In genomic region chr2:85011906-85012604, GRCm38 (mm10) we compare ENCODE assay signal across 1 mouse cellular context.
A peak's percentile ranks its signal among the peaks of the same experiment; 100 is the strongest.
TF ChIP-seq lines count a peak whose summit lies in the region.

No protein-coding gene starts in this region.

TF ChIP-seq in C2C12, 6 proteins besides CTCF, POLR2A, EP300 and RAD21:
- TF ChIP-seq MYOG (IDR thresholded peaks at IDR 0.05; ENCODE audit: control insufficient read depth, extremely low read depth, insufficient read length) (no peak), MAX (IDR thresholded peaks at IDR 0.05) (no peak), USF1 (IDR thresholded peaks at IDR 0.05; ENCODE audit: low read depth) (peak; percentile 11), FOSL1 (IDR thresholded peaks at IDR 0.05; ENCODE audit: insufficient read depth, low read length, poor library complexity, severe bottlenecking) (no peak)
